Mouse (Mus musculus) spleen, adult 2 months (tissue): Measurements from ENCODE around the gene Rassf2.

Experiments used
- CTCF ChIP-seq: fragments of 200-500 bp; IDR thresholded peaks from 2 replicates; pipeline ENCODE4 v1.5.1; 2011; ENCODE audit warnings: mild to moderate bottlenecking, inconsistent platforms; ENCODE audit not compliant: insufficient read depth, insufficient read length, insufficient replicate concordance; ENCODE audit errors: extremely low read depth
- POLR2A ChIP-seq: fragments of 200-500 bp; IDR thresholded peaks from 2 replicates; pipeline ENCODE4 v1.6.1; 2011; ENCODE audit warnings: low read depth, low read length, inconsistent platforms

DNA sequence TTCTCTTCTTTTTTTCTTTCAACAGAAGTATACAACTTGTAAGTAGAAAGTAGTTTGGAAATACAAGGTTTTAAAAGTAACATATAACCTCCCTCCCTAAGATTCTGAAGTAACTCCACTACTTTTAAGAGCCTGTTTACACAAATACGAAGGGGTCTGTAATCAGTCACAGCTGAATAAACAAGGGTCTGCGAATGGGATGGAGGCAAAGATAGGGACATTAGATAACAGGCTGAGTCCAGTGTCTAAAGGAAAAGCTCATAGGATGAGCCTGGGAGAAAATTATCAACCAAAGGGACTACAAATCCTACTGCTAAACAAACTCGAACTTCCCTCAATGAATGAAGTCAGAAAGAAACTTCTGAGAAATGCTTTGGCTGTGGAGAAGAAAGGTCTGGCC, 19.9 kb upstream of the Rassf2 start:
- no peak for TF ChIP-seq CTCF
- no peak for TF ChIP-seq POLR2A
